Mouse (Mus musculus) T-helper 2 cell (primary cell): ENCODE data around the gene Cit.

Experiments used
- in situ Hi-C: fragments of 300-600 bp; cut with MboI, MseI; formaldehyde crosslinking; loops from one replicate; pipeline ENCODE4 v1.15.1; 2025; ENCODE audit warnings: high pct_unique_total_duplicates

Cit gene

DNA sequence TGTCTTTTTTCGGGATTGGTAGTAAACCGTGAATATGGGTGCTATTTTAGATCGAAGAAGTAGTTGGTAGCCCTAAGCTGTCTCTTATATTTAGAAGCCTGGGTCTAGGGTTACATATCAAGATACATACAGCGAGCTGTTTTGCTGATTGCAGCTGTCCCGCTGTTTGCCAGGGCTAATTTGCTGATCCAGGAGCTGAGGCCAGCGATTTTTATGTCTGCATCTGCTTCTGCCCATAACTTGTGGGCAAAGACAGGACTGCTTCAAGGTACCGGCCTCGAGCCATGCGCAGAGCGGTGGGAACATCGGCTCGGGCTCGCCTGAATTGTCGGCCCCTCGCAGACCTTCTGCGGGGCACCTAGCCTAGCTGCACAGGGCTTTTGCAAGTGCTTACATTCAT, 191.4 kb downstream of the Cit start:
- in situ Hi-C loops, result loop anchor here (10.0 kb wide), 1 partner anchor 338 kb away; no protein-coding TSS in a partner anchor

GRCm38 (mm10) chr5:116037731-116038130, 192.7 kb downstream of the Cit start:
- in situ Hi-C loops, result loop anchor here (10.0 kb wide), 1 partner anchor 337 kb away; no protein-coding TSS in a partner anchor

- in situ Hi-C loops, result loop anchor here (10.0 kb wide), 1 partner anchor 335 kb away; no protein-coding TSS in a partner anchor
Observed at GRCm38 (mm10) chr5:116039706-116040105, 194.6 kb downstream of the Cit start.

DNA sequence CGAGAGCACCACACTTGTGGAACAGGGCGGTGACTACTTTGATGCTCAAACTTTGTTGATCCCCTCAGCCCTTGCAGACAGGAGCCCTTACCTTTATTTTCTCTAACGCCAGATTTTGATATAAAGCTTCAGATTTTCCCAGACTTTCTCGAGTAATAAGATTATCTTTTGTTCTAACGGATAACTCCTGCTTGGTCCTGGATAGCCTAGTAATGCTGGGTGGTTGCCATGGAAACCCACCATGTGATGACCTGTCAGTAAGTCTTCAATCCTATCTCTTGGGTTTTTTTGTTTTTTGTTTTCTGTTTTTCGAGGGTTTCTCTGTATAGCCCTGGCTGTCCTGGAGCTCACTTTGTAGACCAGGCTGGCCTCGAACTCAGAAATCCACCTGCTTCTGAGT, 197.2 kb downstream of the Cit start:
- in situ Hi-C loops, result no loop called here

DNA sequence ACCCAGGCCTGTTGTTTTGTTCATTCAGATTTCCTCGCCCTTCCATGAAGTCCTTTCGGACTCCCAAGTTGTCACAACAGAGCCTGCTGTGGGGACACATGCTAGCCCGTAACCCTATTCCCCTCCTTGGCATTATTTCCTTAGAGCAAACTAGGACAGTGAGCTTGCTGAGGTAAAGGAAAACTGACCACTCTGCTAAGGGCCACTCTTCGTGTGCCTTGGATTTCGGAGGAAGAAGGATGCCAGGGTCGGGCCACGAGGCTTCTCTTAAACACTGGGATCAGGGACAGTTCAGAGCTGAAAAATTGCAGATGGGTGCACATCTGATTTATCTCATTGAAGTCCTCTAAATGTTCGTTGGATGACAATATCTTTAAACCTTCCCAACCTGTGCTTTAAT, 200.5 kb downstream of the Cit start:
- in situ Hi-C loops, result no loop called here

- in situ Hi-C loops, result no loop called here
Observed at GRCm38 (mm10) chr5:116046246-116046645, 201.2 kb downstream of the Cit start.

- in situ Hi-C loops, result no loop called here
Observed at GRCm38 (mm10) chr5:116048321-116048720, 203.2 kb downstream of the Cit start.

DNA sequence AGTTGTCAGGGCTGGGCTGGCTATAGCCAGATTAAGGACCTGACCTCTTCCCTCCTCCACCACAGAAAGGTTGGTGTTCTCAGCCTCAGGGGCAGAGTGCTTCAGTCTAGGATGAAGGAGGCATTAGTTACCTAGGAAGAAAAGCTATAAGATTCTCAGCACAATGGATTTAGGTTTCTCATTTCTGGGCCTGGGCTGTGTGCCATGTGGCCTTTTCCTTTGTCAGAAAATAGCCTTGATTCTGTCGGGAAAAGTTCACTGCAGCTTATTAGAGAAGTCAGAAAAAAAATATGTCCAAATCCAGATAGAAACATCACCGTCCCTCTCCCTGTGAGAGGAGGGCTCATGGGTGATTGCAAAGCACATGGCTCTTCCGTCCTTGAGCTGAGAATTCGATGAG, 204.7 kb downstream of the Cit start:
- in situ Hi-C loops, result no loop called here

- in situ Hi-C loops, result no loop called here
Observed at GRCm38 (mm10) chr5:116052171-116052570, 207.1 kb downstream of the Cit start.

DNA sequence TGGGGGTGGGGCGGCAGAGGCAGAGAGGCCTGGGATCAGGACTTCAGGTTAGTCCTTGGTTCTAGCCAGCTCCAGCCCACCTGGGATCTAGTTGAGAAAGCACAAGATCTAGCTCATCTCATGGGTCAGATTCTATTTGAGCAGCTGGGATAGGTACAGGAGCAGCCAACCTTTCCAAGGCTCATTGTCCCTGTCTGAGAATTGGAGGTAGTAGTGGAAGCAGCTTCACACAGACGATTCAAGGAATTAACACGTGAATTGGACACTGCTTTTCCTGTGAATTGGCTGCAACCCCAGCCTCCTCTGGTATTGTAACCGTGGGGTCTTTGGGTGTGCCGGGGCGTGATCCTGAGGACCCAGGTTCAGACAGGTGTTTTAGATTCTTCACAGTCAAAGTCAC, 207.7 kb downstream of the Cit start:
- in situ Hi-C loops, result no loop called here
